Mouse (Mus musculus): ENCODE results near the gene Gpr132. TPM values are rescaled to one million over a fixed set of nuclear protein-coding genes. Genes with fewer than 3 reads are reported as not detected.

The Gpr132 gene
- polyA plus RNA-seq, 1 experiment: 0.01 TPM

- H3K27me3 ChIP-seq (ENCODE audit: control insufficient read depth): peaks cover 76% of the 10 kb centered on the region
- no peak for TF ChIP-seq GATA1 (IDR thresholded peaks at IDR 0.05; ENCODE audit: low read length)
- TF ChIP-seq TAL1 (IDR thresholded peaks at IDR 0.05; ENCODE audit: low read length): no peak
- H3K9me3 ChIP-seq (ENCODE audit: control insufficient read depth, low read length): no peaks in the 10 kb centered on the region
- H3K4me3 ChIP-seq (replicated peaks): no peak overlapping the region
- no peaks in the 10 kb centered on the region for H3K36me3 ChIP-seq (ENCODE audit: control insufficient read depth)
- peaks cover 13% of the 10 kb centered on the region for H3K4me1 ChIP-seq (ENCODE audit: control insufficient read depth)
Observed at GRCm38 (mm10) chr12:112873452-112874190, 5.6 kb upstream of the Gpr132 start.

GRCm38 (mm10) chr12:112872991-112873390, 5.0 kb upstream of the Gpr132 start:
- TF ChIP-seq GATA1 (IDR thresholded peaks at IDR 0.05; ENCODE audit: low read length) (no peak), TAL1 (IDR thresholded peaks at IDR 0.05; ENCODE audit: low read length) (no peak)
- no peak overlapping the region for H3K4me3 ChIP-seq (replicated peaks)
- H3K9me3 ChIP-seq (ENCODE audit: control insufficient read depth, low read length): no peaks in the 10 kb centered on the region
- no peaks in the 10 kb centered on the region for H3K36me3 ChIP-seq (ENCODE audit: control insufficient read depth)
- peaks cover 72% of the 10 kb centered on the region for H3K27me3 ChIP-seq (ENCODE audit: control insufficient read depth)
- peaks cover 13% of the 10 kb centered on the region for H3K4me1 ChIP-seq (ENCODE audit: control insufficient read depth)

- TF ChIP-seq GATA1 (IDR thresholded peaks at IDR 0.05; ENCODE audit: low read length): no peak
- TF ChIP-seq TAL1 (IDR thresholded peaks at IDR 0.05; ENCODE audit: low read length): no peak
- Histone ChIP-seq H3K27me3 (ENCODE audit: control insufficient read depth) (peaks cover 55% of the 10 kb centered on the region), H3K36me3 (ENCODE audit: control insufficient read depth) (no peaks in the 10 kb centered on the region), H3K9me3 (ENCODE audit: control insufficient read depth, low read length) (no peaks in the 10 kb centered on the region), H3K4me1 (ENCODE audit: control insufficient read depth) (peaks cover 6% of the 10 kb centered on the region), H3K4me3 (replicated peaks) (no peak overlapping the region)
Observed at GRCm38 (mm10) chr12:112871272-112871671, 3.2 kb upstream of the Gpr132 start.

GRCm38 (mm10) chr12:112870775-112871174, 2.7 kb upstream of the Gpr132 start:
- no peaks in the 10 kb centered on the region for H3K36me3 ChIP-seq (ENCODE audit: control insufficient read depth)
- no peaks in the 10 kb centered on the region for H3K9me3 ChIP-seq (ENCODE audit: control insufficient read depth, low read length)
- H3K4me3 ChIP-seq (replicated peaks): no peak overlapping the region
- peaks cover 50% of the 10 kb centered on the region for H3K27me3 ChIP-seq (ENCODE audit: control insufficient read depth)
- peaks cover 2% of the 10 kb centered on the region for H3K4me1 ChIP-seq (ENCODE audit: control insufficient read depth)
- TF ChIP-seq GATA1 (IDR thresholded peaks at IDR 0.05; ENCODE audit: low read length): no peak
- no peak for TF ChIP-seq TAL1 (IDR thresholded peaks at IDR 0.05; ENCODE audit: low read length)

DNA sequence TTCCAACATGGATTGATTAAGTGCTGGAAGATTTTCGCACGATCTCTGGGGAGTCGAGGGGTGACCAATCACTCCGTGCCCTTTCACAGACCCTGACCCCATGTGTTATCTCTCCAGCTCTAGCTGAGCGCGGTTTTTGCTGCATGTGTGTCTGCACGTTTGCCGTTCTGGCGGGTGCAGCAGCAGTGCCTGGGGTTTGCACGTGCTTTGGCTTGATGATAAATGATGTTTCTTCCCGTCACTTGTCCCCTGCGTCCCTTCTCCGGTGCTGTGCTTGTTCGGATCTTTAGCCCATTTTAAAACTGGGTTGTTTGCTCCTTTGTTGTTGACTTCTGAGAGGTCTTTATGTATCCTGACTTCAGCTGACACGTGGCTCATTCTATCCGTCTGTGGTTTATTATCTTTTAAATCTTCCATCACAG, 1.8 kb upstream of the Gpr132 start:
- no peak overlapping the region for H3K4me3 ChIP-seq (replicated peaks)
- TF ChIP-seq GATA1 (IDR thresholded peaks at IDR 0.05; ENCODE audit: low read length) (no peak), TAL1 (IDR thresholded peaks at IDR 0.05; ENCODE audit: low read length) (no peak)
- no peaks in the 10 kb centered on the region; the same call in 1 of the 2 replicates for H3K4me1 ChIP-seq (ENCODE audit: control insufficient read depth)
- no peaks in the 10 kb centered on the region for H3K9me3 ChIP-seq (ENCODE audit: control insufficient read depth, low read length)
- H3K27me3 ChIP-seq (ENCODE audit: control insufficient read depth): peaks cover 40% of the 10 kb centered on the region
- H3K36me3 ChIP-seq (ENCODE audit: control insufficient read depth): no peaks in the 10 kb centered on the region

DNA sequence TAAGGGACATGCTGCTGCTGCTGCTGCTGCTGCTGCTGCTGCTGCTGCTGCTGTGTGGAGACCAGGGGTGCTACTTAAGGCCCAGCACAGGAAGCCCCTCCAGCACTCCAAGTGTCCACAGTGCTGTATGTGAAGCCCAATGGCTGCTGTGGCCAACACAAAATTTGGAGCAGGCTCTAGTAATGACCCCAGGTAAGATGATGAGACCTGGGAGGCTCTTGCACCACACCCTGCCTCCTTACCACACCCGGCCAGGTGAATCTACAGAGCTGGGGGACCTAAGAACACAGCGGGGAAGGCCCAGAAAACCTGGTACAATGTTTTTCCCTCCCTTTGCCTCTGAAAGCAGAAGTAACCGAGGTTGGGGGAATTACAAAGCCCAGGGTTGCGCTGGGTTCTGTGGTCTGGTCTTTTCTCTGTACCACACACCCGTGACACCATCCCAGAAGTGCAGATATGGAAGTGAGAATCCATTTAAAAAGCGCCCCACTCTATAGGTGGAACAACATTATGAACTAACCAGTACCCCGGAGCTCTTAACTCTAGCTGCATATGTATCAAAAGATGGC, 838 bp downstream of the Gpr132 start:
- Histone ChIP-seq H3K4me1 (ENCODE audit: control insufficient read depth) (no peaks in the 10 kb centered on the region; the same call in 1 of the 2 replicates), H3K27me3 (ENCODE audit: control insufficient read depth) (peaks cover 19% of the 10 kb centered on the region), H3K4me3 (replicated peaks) (no peak overlapping the region), H3K9me3 (ENCODE audit: control insufficient read depth, low read length) (no peaks in the 10 kb centered on the region), H3K36me3 (ENCODE audit: control insufficient read depth) (no peaks in the 10 kb centered on the region)
- TF ChIP-seq GATA1 (IDR thresholded peaks at IDR 0.05; ENCODE audit: low read length) (no peak), TAL1 (IDR thresholded peaks at IDR 0.05; ENCODE audit: low read length) (no peak)

GRCm38 (mm10) chr12:112866467-112867080, 1.5 kb downstream of the Gpr132 start:
- Histone ChIP-seq H3K27me3 (ENCODE audit: control insufficient read depth) (peaks cover 16% of the 10 kb centered on the region), H3K9me3 (ENCODE audit: control insufficient read depth, low read length) (no peaks in the 10 kb centered on the region), H3K4me3 (replicated peaks) (no peak overlapping the region), H3K36me3 (ENCODE audit: control insufficient read depth) (no peaks in the 10 kb centered on the region), H3K4me1 (ENCODE audit: control insufficient read depth) (no peaks in the 10 kb centered on the region; the same call in 1 of the 2 replicates)
- TF ChIP-seq GATA1 (IDR thresholded peaks at IDR 0.05; ENCODE audit: low read length) (no peak), TAL1 (IDR thresholded peaks at IDR 0.05; ENCODE audit: low read length) (no peak)

DNA sequence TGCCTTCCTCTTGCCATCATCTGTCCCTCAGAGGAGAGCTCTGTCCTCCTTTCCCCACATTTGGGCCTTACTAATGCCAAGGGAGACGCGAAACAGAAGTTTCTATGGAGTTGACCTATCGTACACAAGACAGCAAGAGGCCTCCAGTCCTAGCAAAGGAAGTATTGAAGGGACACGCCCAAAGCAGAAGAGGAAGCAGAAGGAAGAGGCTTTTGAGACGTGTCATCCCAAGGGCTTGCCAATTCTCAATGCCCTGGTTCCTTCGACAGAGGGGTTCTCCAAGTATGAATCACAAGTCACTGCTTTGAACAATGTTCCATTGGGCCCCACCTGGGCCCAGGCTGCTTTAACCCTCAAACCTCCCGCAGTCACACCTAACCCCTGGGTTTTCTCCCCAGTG, 3.2 kb downstream of the Gpr132 start:
- TF ChIP-seq GATA1 (IDR thresholded peaks at IDR 0.05; ENCODE audit: low read length): no peak
- Histone ChIP-seq H3K36me3 (ENCODE audit: control insufficient read depth) (no peaks in the 10 kb centered on the region), H3K27me3 (ENCODE audit: control insufficient read depth) (peaks cover 5% of the 10 kb centered on the region)

DNA sequence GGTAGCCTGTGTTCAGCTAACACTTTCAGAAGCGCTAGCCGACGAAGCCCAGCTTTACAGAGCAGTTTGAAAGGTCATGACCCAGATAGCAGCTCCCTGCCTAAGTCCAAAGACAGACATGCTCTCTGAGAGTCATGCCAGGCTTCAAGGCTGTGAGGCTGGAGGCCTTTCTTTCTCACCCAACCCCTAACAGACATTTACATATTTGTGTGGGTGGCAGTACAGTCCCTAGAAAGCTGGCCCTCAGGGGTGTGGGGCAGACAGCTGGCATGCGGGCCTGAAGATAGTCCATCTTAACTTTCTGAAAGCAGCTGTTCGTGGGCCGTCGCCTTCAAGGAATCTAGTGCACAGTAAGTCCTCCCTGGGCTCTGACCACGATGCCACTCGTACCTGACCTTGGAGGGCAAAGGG, 6.1 kb downstream of the Gpr132 start:
- TF ChIP-seq TAL1 (IDR thresholded peaks at IDR 0.05; ENCODE audit: low read length): no peak
- TF ChIP-seq GATA1 (IDR thresholded peaks at IDR 0.05; ENCODE audit: low read length): no peak
- no peaks in the 10 kb centered on the region; the same call in 1 of the 2 replicates for H3K4me1 ChIP-seq (ENCODE audit: control insufficient read depth)
- H3K36me3 ChIP-seq (ENCODE audit: control insufficient read depth): no peaks in the 10 kb centered on the region
- no peaks in the 10 kb centered on the region for H3K9me3 ChIP-seq (ENCODE audit: control insufficient read depth, low read length)
- H3K4me3 ChIP-seq (replicated peaks): no peak overlapping the region
- H3K27me3 ChIP-seq (ENCODE audit: control insufficient read depth): no peaks in the 10 kb centered on the region

More for the DNA sequence above, 3.2 kb downstream of the Gpr132 start:
- H3K9me3 ChIP-seq (ENCODE audit: control insufficient read depth, low read length): no peaks in the 10 kb centered on the region
- H3K4me3 ChIP-seq (replicated peaks): no peak overlapping the region
- no peaks in the 10 kb centered on the region; the same call in 1 of the 2 replicates for H3K4me1 ChIP-seq (ENCODE audit: control insufficient read depth)
